ENCODE assay signal across 18 mouse cellular contexts in genomic region chr4:14175531-14175930, GRCm38 (mm10).
DNase-seq lines count a peak whose midpoint lies in the region; ATAC-seq and TF ChIP-seq lines count a peak whose summit lies in the region.
"Had no signal": no experiment of that assay in that cellular context is flagged by ENCODE, and none has a peak within 500 bp of the region (broad histone marks: within the 10 kb centered on the region; RNA-seq: fewer than 3 reads in every experiment).

No protein-coding gene starts in this region.

- H3K9me3 ChIP-seq in embryonic facial prominence, embryonic 11.5 days (replicated peaks; ENCODE audit: control insufficient read depth, low read length): no peaks in the 10 kb centered on the region
- H3K9me3 ChIP-seq in embryonic facial prominence, embryonic 10.5 days: no peaks in the 10 kb centered on the region
- no peaks in the 10 kb centered on the region for H3K9me3 ChIP-seq in neural tube, embryonic 15.5 days (replicated peaks)
- no peaks in the 10 kb centered on the region for H3K9me3 ChIP-seq in liver, postnatal 0 days (ENCODE audit: low read length)
- H3K9me3 ChIP-seq: forebrain, embryonic 13.5 days had no signal

- H3K9ac ChIP-seq in embryonic facial prominence, embryonic 11.5 days (replicated peaks; ENCODE audit: low read length): no peak overlapping the region
- no peak overlapping the region for H3K9ac ChIP-seq in neural tube, embryonic 15.5 days (replicated peaks)
- H3K9ac ChIP-seq in liver, postnatal 0 days (replicated peaks): no peak overlapping the region
- H3K9ac ChIP-seq: forebrain, embryonic 13.5 days had no signal

- H3K27ac ChIP-seq in embryonic facial prominence, embryonic 11.5 days (replicated peaks; ENCODE audit: low read depth, low read length): no peak overlapping the region
- H3K27ac ChIP-seq in embryonic facial prominence, embryonic 10.5 days (replicated peaks): no peak overlapping the region
- no peak overlapping the region for H3K27ac ChIP-seq in neural tube, embryonic 15.5 days (replicated peaks)
- no peak overlapping the region for H3K27ac ChIP-seq in liver, postnatal 0 days (ENCODE audit: low read depth)
- H3K27ac ChIP-seq: forebrain, embryonic 13.5 days had no signal

- 31% methylated on average over 4 of the region's 4 CpGs for WGBS in embryonic facial prominence, embryonic 11.5 days
- WGBS in embryonic facial prominence, embryonic 10.5 days: 42% methylated on average over 4 of the region's 4 CpGs
- WGBS in neural tube, embryonic 15.5 days: 66% methylated on average over 4 of the region's 4 CpGs
- 57% methylated on average over 4 of the region's 4 CpGs for WGBS in liver, postnatal 0 days (ENCODE audit: insufficient replicate concordance)

- ATAC-seq in embryonic facial prominence, embryonic 11.5 days (replicated peaks; ENCODE audit: insufficient number of reproducible peaks, low FRiP score, low TSS enrichment, low read depth): no peak
- no peak for ATAC-seq in neural tube, embryonic 15.5 days (ENCODE audit: low FRiP score)
- no peak for ATAC-seq in liver, postnatal 0 days
- ATAC-seq: forebrain, embryonic 13.5 days; inflammation-experienced regulatory T-cells, adult 6 months had no signal

- no peaks in the 10 kb centered on the region for H3K36me3 ChIP-seq in embryonic facial prominence, embryonic 11.5 days (replicated peaks; ENCODE audit: control insufficient read depth, insufficient read depth, low read depth, low read length)
- no peaks in the 10 kb centered on the region for H3K36me3 ChIP-seq in embryonic facial prominence, embryonic 10.5 days (replicated peaks)
- no peaks in the 10 kb centered on the region for H3K36me3 ChIP-seq in neural tube, embryonic 15.5 days
- no peaks in the 10 kb centered on the region for H3K36me3 ChIP-seq in liver, postnatal 0 days (replicated peaks; ENCODE audit: insufficient read depth, low read length)

- TF ChIP-seq CTCF in liver, postnatal 0 days (IDR thresholded peaks at IDR 0.05; ENCODE audit: low read depth): no peak

- DNase-seq in embryonic facial prominence, embryonic 11.5 days (ENCODE audit: low spot score): peak; percentile 21
- DNase-seq in embryonic facial prominence, embryonic 10.5 days (ENCODE audit: low spot score): no peak
- DNase-seq in neural tube, embryonic 10.5 days (ENCODE audit: extremely low spot score, low spot score): peak; percentile 16
- DNase-seq in cerebellum, adult 9-11 months: peak; percentile 14
- DNase-seq in embryo, embryonic 9.5 days (ENCODE audit: extremely low spot score): peak; percentile 39
- no peak for DNase-seq in liver, postnatal 0 days
- no peak for DNase-seq in heart, postnatal 36 days
- DNase-seq: adrenal gland, postnatal 25 days; kidney, adult 2 months; kidney, postnatal 14 days; lung, postnatal 10 days; midbrain, embryonic 14.5 days; thymus, postnatal 25 days had no signal

- H3K27me3 ChIP-seq in embryonic facial prominence, embryonic 11.5 days (ENCODE audit: control insufficient read depth, insufficient read depth, low read length): no peaks in the 10 kb centered on the region
- H3K27me3 ChIP-seq in embryonic facial prominence, embryonic 10.5 days (replicated peaks; ENCODE audit: low read depth, poor library complexity, severe bottlenecking): no peaks in the 10 kb centered on the region
- no peaks in the 10 kb centered on the region for H3K27me3 ChIP-seq in neural tube, embryonic 15.5 days (replicated peaks)
- H3K27me3 ChIP-seq in liver, postnatal 0 days (ENCODE audit: insufficient read depth, low read length): no peaks in the 10 kb centered on the region
- H3K27me3 ChIP-seq: CH12.LX; forebrain, embryonic 13.5 days had no signal

- TF ChIP-seq EP300 in liver, postnatal 0 days (IDR thresholded peaks at IDR 0.05; ENCODE audit: low read depth): no peak

- intact Hi-C loops in heart, postnatal 36 days (cut with DNase I): no loop called here

- no peak overlapping the region for H3K4me3 ChIP-seq in embryonic facial prominence, embryonic 11.5 days (ENCODE audit: low read depth, low read length)
- no peak overlapping the region for H3K4me3 ChIP-seq in embryonic facial prominence, embryonic 10.5 days
- no peak overlapping the region for H3K4me3 ChIP-seq in neural tube, embryonic 15.5 days (replicated peaks)
- H3K4me3 ChIP-seq in liver, postnatal 0 days (ENCODE audit: low read depth, low read length): no peak overlapping the region
- H3K4me3 ChIP-seq: forebrain, embryonic 13.5 days; myocyte had no signal

- no peak overlapping the region for H3K4me2 ChIP-seq in embryonic facial prominence, embryonic 11.5 days (ENCODE audit: low read depth, low read length)
- H3K4me2 ChIP-seq in neural tube, embryonic 15.5 days: no peak overlapping the region
- no peak overlapping the region for H3K4me2 ChIP-seq in liver, postnatal 0 days (ENCODE audit: low read depth, low read length)
- H3K4me2 ChIP-seq: forebrain, embryonic 13.5 days had no signal

- H3K4me1 ChIP-seq in embryonic facial prominence, embryonic 11.5 days (ENCODE audit: control insufficient read depth, insufficient read depth, low read length): no peaks in the 10 kb centered on the region; the same call in 1 of the 2 replicates
- peaks cover 17% of the 10 kb centered on the region for H3K4me1 ChIP-seq in embryonic facial prominence, embryonic 10.5 days
- H3K4me1 ChIP-seq in neural tube, embryonic 15.5 days: no peaks in the 10 kb centered on the region
- H3K4me1 ChIP-seq in liver, postnatal 0 days (ENCODE audit: insufficient read depth): no peaks in the 10 kb centered on the region
- H3K4me1 ChIP-seq: forebrain, embryonic 13.5 days had no signal

Comparison
In these comparisons a context has a peak if more than half of its experiments do, and no peak if none do; other contexts are left out.
1. DNase-seq: peak in embryonic facial prominence, embryonic 11.5 days (single experiment), neural tube, embryonic 10.5 days (single experiment), cerebellum, adult 9-11 months (single experiment) and embryo, embryonic 9.5 days (single experiment); none in embryonic facial prominence, embryonic 10.5 days (single experiment), liver, postnatal 0 days (single experiment) and heart, postnatal 36 days (0 of 2).